Mouse (Mus musculus) thymus, adult 2 months (tissue): ENCODE results near the gene Pparg.

ENCODE experiments used
- CTCF ChIP-seq: fragments of 200-500 bp; IDR thresholded peaks from 2 replicates; pipeline ENCODE4 v1.5.1; 2012; ENCODE audit warnings: mild to moderate bottlenecking, control low read depth, low read length, moderate library complexity, borderline replicate concordance; ENCODE audit not compliant: control insufficient read depth, poor library complexity, insufficient read depth; ENCODE audit errors: extremely low read depth
- POLR2A ChIP-seq: fragments of 200-500 bp; IDR thresholded peaks from 2 replicates; pipeline ENCODE4 v1.6.1; 2012; ENCODE audit warnings: mild to moderate bottlenecking, low read length, control low read depth, moderate library complexity; ENCODE audit not compliant: control insufficient read depth, poor library complexity, insufficient read depth; ENCODE audit errors: extremely low read depth

DNA sequence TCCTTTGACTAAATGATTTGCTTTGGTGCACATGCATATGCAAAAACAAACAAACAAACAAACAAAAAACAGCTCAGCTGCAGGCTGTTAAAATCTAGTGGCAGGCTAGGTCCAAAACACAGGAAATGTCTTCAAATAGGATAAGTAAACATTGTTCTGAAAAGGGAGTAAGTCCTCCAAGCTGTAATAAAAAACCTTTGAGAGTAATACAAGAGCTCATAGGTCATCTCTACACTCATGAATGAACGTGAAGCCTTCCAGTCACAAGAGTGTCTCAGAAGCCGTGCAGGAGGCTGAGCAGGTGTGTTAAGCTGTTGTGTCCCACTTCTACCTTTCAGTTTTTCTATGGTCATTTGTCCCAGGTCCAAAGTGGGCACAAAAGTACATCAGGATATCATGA lies 102.6 kb downstream of the Pparg start:
- TF ChIP-seq CTCF (no peak), POLR2A (no peak)
